ENCODE assay signal across 18 mouse cellular contexts in the genomic region with DNA sequence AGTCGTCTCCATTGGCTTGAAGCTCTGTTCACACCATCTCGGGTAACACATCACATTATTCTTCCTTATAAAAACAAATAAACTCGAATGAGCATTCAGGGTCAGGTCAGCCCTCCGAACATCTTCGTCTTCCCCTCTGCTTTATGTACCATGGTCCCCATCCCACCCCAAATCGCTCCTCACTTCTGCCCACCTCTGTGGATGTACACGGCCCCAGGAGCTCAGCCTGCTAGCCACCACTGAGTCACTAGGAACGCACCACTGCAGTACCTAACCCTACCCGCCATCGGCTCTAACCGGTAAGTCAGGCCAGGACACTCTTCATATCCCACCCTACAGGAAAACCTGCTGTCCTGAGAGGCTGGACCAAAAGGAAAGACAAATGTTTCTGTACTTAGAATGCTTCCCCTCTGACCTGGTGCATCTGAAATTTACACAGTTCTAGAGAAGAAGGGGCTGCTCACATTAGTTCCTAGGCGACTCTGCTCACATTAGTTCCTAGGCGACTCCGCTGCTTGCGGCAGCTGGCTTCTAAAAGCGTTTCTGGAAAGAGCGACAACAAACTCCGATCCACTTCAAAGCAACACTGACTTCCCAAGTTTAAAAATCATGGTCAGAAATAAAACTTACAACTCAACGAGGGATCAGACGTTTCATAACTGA.
DNase-seq lines count a peak whose midpoint lies in the region; ATAC-seq lines count a peak whose summit lies in the region.
"Had no signal": no experiment of that assay in that cellular context is flagged by ENCODE, and none has a peak within 500 bp of the region (broad histone marks: within the 10 kb centered on the region; RNA-seq: fewer than 3 reads in every experiment).

No protein-coding gene starts in this region.

- 0 out of 2 replicates have a peak, but pooled peaks cover 3% of the 10 kb centered on the region for H3K9me3 ChIP-seq in forebrain, embryonic 12.5 days
- H3K9me3 ChIP-seq in forebrain, embryonic 10.5 days: no peaks in the 10 kb centered on the region
- no peaks in the 10 kb centered on the region for H3K9me3 ChIP-seq in midbrain, embryonic 11.5 days (ENCODE audit: control insufficient read depth, low read length)
- 0 out of 2 replicates have a peak, but pooled peaks cover 3% of the 10 kb centered on the region for H3K9me3 ChIP-seq in midbrain, embryonic 10.5 days (replicated peaks)
- H3K9me3 ChIP-seq in hindbrain, embryonic 16.5 days (ENCODE audit: control insufficient read depth, low read length): no peaks in the 10 kb centered on the region
- H3K9me3 ChIP-seq in neural tube, embryonic 15.5 days (replicated peaks): no peaks in the 10 kb centered on the region
- H3K9me3 ChIP-seq: liver, embryonic 15.5 days had no signal

- H3K36me3 ChIP-seq in forebrain, embryonic 12.5 days (replicated peaks): no peaks in the 10 kb centered on the region
- no peaks in the 10 kb centered on the region for H3K36me3 ChIP-seq in forebrain, embryonic 10.5 days (replicated peaks)
- no peaks in the 10 kb centered on the region for H3K36me3 ChIP-seq in midbrain, embryonic 11.5 days (ENCODE audit: control insufficient read depth, insufficient read depth, low read length)
- no peaks in the 10 kb centered on the region for H3K36me3 ChIP-seq in midbrain, embryonic 10.5 days
- 0 out of 2 replicates have a peak, but pooled peaks cover 2% of the 10 kb centered on the region for H3K36me3 ChIP-seq in hindbrain, embryonic 16.5 days (ENCODE audit: control insufficient read depth, insufficient read depth, low read length)
- peaks cover 12% of the 10 kb centered on the region for H3K36me3 ChIP-seq in neural tube, embryonic 15.5 days
- H3K36me3 ChIP-seq: limb, embryonic 12.5 days; liver, embryonic 15.5 days had no signal

- no peak for DNase-seq in forebrain, embryonic 10.5 days (ENCODE audit: extremely low spot score, low spot score)
- no peak for DNase-seq in midbrain, embryonic 11.5 days (ENCODE audit: low spot score, missing footprints)
- DNase-seq in midbrain, embryonic 10.5 days (ENCODE audit: low spot score): no peak
- no peak for DNase-seq in gastrocnemius, postnatal 25 days
- DNase-seq: adrenal gland, adult 8-10 months; cerebellum, postnatal 36 days; heart, adult 18-20 months; kidney, postnatal 36 days; lung, postnatal 14 days; thymus, postnatal 4 days had no signal

- H3K27ac ChIP-seq in forebrain, embryonic 12.5 days: no peak overlapping the region
- no peak overlapping the region for H3K27ac ChIP-seq in forebrain, embryonic 10.5 days
- no peak overlapping the region for H3K27ac ChIP-seq in midbrain, embryonic 11.5 days (ENCODE audit: low read depth, low read length)
- no peak overlapping the region for H3K27ac ChIP-seq in midbrain, embryonic 10.5 days (replicated peaks)
- no peak overlapping the region for H3K27ac ChIP-seq in hindbrain, embryonic 16.5 days (ENCODE audit: low read depth, low read length)
- peak overlapping the region; percentile 87; the same call in 1 of the 2 replicates for H3K27ac ChIP-seq in neural tube, embryonic 15.5 days (replicated peaks)
- H3K27ac ChIP-seq: limb, embryonic 12.5 days; liver, embryonic 15.5 days had no signal

- no peak for ATAC-seq in forebrain, embryonic 12.5 days (ENCODE audit: low FRiP score)
- no peak for ATAC-seq in midbrain, embryonic 11.5 days (ENCODE audit: low FRiP score)
- no peak for ATAC-seq in hindbrain, embryonic 16.5 days
- no peak for ATAC-seq in neural tube, embryonic 15.5 days (ENCODE audit: low FRiP score)
- ATAC-seq in megakaryocyte, adult 5-6 weeks (ENCODE audit: poor library complexity, severe bottlenecking): no peak
- ATAC-seq: intestine, postnatal 0 days; Patski had no signal

- no peak overlapping the region for H3K4me3 ChIP-seq in forebrain, embryonic 12.5 days (replicated peaks)
- no peak overlapping the region for H3K4me3 ChIP-seq in forebrain, embryonic 10.5 days
- H3K4me3 ChIP-seq in midbrain, embryonic 11.5 days (ENCODE audit: low read depth, low read length): no peak overlapping the region
- no peak overlapping the region; the same call in 1 of the 2 replicates for H3K4me3 ChIP-seq in midbrain, embryonic 10.5 days
- H3K4me3 ChIP-seq in hindbrain, embryonic 16.5 days (ENCODE audit: low read length): peak overlapping the region; percentile 55
- peak overlapping the region; percentile 52 for H3K4me3 ChIP-seq in neural tube, embryonic 15.5 days (replicated peaks)
- H3K4me3 ChIP-seq: limb, embryonic 12.5 days; liver, embryonic 15.5 days had no signal

- no peaks in the 10 kb centered on the region; the same call in 1 of the 2 replicates for H3K27me3 ChIP-seq in forebrain, embryonic 12.5 days
- H3K27me3 ChIP-seq in forebrain, embryonic 10.5 days (ENCODE audit: poor library complexity, severe bottlenecking): no peaks in the 10 kb centered on the region
- H3K27me3 ChIP-seq in midbrain, embryonic 11.5 days (ENCODE audit: control insufficient read depth, insufficient read depth, low read length): no peaks in the 10 kb centered on the region
- H3K27me3 ChIP-seq in midbrain, embryonic 10.5 days (ENCODE audit: low read depth, poor library complexity, severe bottlenecking): no peaks in the 10 kb centered on the region
- H3K27me3 ChIP-seq in hindbrain, embryonic 16.5 days (replicated peaks; ENCODE audit: control insufficient read depth, insufficient read depth, low read length): no peaks in the 10 kb centered on the region
- H3K27me3 ChIP-seq in neural tube, embryonic 15.5 days (replicated peaks): no peaks in the 10 kb centered on the region
- H3K27me3 ChIP-seq: limb, embryonic 12.5 days; liver, embryonic 15.5 days; Patski had no signal

- 89% methylated on average over 20 of the region's 20 CpGs for WGBS in forebrain, embryonic 12.5 days
- WGBS in forebrain, embryonic 10.5 days: 91% methylated on average over 20 of the region's 20 CpGs
- 90% methylated on average over 20 of the region's 20 CpGs for WGBS in midbrain, embryonic 11.5 days
- 90% methylated on average over 20 of the region's 20 CpGs for WGBS in midbrain, embryonic 10.5 days
- 76% methylated on average over 20 of the region's 20 CpGs for WGBS in hindbrain, embryonic 16.5 days
- WGBS in neural tube, embryonic 15.5 days: 80% methylated on average over 20 of the region's 20 CpGs

- H3K4me2 ChIP-seq in forebrain, embryonic 12.5 days: peak overlapping the region; percentile 47
- peak overlapping the region; percentile 27 for H3K4me2 ChIP-seq in midbrain, embryonic 11.5 days
- H3K4me2 ChIP-seq in hindbrain, embryonic 16.5 days (ENCODE audit: low read length): peak overlapping the region; percentile 57
- H3K4me2 ChIP-seq in neural tube, embryonic 15.5 days: peak overlapping the region; percentile 69
- H3K4me2 ChIP-seq: limb, embryonic 12.5 days; liver, embryonic 15.5 days had no signal

- H3K9ac ChIP-seq in forebrain, embryonic 12.5 days: no peak overlapping the region
- no peak overlapping the region; the same call in 1 of the 2 replicates for H3K9ac ChIP-seq in midbrain, embryonic 11.5 days (ENCODE audit: low read length)
- peak overlapping the region; percentile 72 for H3K9ac ChIP-seq in hindbrain, embryonic 16.5 days (ENCODE audit: low read depth, low read length)
- H3K9ac ChIP-seq in neural tube, embryonic 15.5 days (replicated peaks): peak overlapping the region; percentile 60; the same call in 1 of the 2 replicates
- H3K9ac ChIP-seq: limb, embryonic 12.5 days; liver, embryonic 15.5 days had no signal

- H3K4me1 ChIP-seq in forebrain, embryonic 12.5 days: peaks cover 24% of the 10 kb centered on the region
- H3K4me1 ChIP-seq in forebrain, embryonic 10.5 days: peaks cover 19% of the 10 kb centered on the region
- H3K4me1 ChIP-seq in midbrain, embryonic 11.5 days (ENCODE audit: control insufficient read depth, insufficient read depth, low read length): peaks cover 2% of the 10 kb centered on the region; the same call in 1 of the 2 replicates
- H3K4me1 ChIP-seq in midbrain, embryonic 10.5 days: peaks cover 19% of the 10 kb centered on the region
- H3K4me1 ChIP-seq in hindbrain, embryonic 16.5 days (ENCODE audit: control insufficient read depth, insufficient read depth, low read depth, low read length): peaks cover 15% of the 10 kb centered on the region
- peaks cover 36% of the 10 kb centered on the region for H3K4me1 ChIP-seq in neural tube, embryonic 15.5 days
- H3K4me1 ChIP-seq: limb, embryonic 12.5 days had no signal

Comparison
In these comparisons a context has a peak if more than half of its experiments do, and no peak if none do; other contexts are left out.
1. H3K4me3 ChIP-seq: peak in hindbrain, embryonic 16.5 days (single experiment) and neural tube, embryonic 15.5 days (single experiment); none in forebrain, embryonic 12.5 days (single experiment), forebrain, embryonic 10.5 days (single experiment), midbrain, embryonic 11.5 days (single experiment) and midbrain, embryonic 10.5 days (single experiment).
2. H3K9ac ChIP-seq: peak in hindbrain, embryonic 16.5 days (single experiment) and neural tube, embryonic 15.5 days (single experiment); none in forebrain, embryonic 12.5 days (single experiment) and midbrain, embryonic 11.5 days (single experiment).
3. Peak in every context shown above with its lines, with median percentiles within 50 percentile points of each other: H3K4me2 ChIP-seq.